Mouse (Mus musculus) limb, embryonic 13.5 days (tissue): ENCODE data around the gene Magi1. TPM values are rescaled to one million over a fixed set of nuclear protein-coding genes. Genes with fewer than 3 reads are reported as not detected.
A peak's percentile ranks its signal among the peaks of the same experiment; 100 is the strongest.

Experiments
- ATAC-seq: fragments of 200-750 bp; cut with Nextera tagmentation; 2 replicates; pipeline ENCODE4 v1.8.0; 2017; ENCODE audit warnings: low read depth, moderate number of reproducible peaks, moderate TSS enrichment; ENCODE audit not compliant: low FRiP score
- H3K27ac ChIP-seq: fragments of 300-500 bp; sonication (generic); 2 replicates; pipeline ENCODE4 v1.5.1; 2015; ENCODE audit warnings: inconsistent platforms, mild to moderate bottlenecking, moderate library complexity
- H3K27me3 ChIP-seq: fragments of 300-500 bp; sonication (generic); 2 replicates; pipeline ENCODE4 v1.6.1; 2015; ENCODE audit warnings: mild to moderate bottlenecking, inconsistent platforms
- H3K36me3 ChIP-seq: fragments of 300-500 bp; sonication (generic); 2 replicates; pipeline ENCODE4 v1.6.1; 2015; ENCODE audit warnings: inconsistent platforms, mild to moderate bottlenecking, moderate library complexity
- H3K4me1 ChIP-seq: fragments of 300-500 bp; sonication (generic); 2 replicates; pipeline ENCODE4 v1.6.1; 2015; ENCODE audit warnings: inconsistent platforms
- H3K4me2 ChIP-seq: fragments of 300-500 bp; sonication (generic); replicated peaks from 2 replicates; pipeline ENCODE4 v1.6.1; 2015; ENCODE audit warnings: inconsistent platforms, mild to moderate bottlenecking, moderate library complexity
- H3K4me3 ChIP-seq: fragments of 300-500 bp; sonication (generic); 2 replicates; pipeline ENCODE4 v1.5.1; 2015; ENCODE audit warnings: moderate library complexity, mild to moderate bottlenecking, inconsistent platforms
- H3K9ac ChIP-seq: fragments of 300-500 bp; sonication (generic); 2 replicates; pipeline ENCODE4 v1.6.1; 2015; ENCODE audit warnings: mild to moderate bottlenecking, inconsistent platforms
- H3K9me3 ChIP-seq: fragments of 300-500 bp; sonication (generic); 2 replicates; pipeline ENCODE4 v1.6.1; 2016; ENCODE audit warnings: inconsistent platforms
- WGBS: fragments of 180-500 bp; shearing (Covaris S2); methylation state at CpG from one replicate; pipeline ENCODE4 v1.1.7; 2015; 5-methylcytosine and 5-hydroxymethylcytosine counted together
- polyA plus RNA-seq: library from polyadenylated mRNA; unstranded; fragments of >200 nt; fragmentation: Nextera tagmentation; extraction: Ambion mirVana; gene quantifications from 2 replicates; pipeline ENCODE4 v1.2.1, GENCODE M21; 2015

Gene Magi1
- polyA plus RNA-seq, 1 experiment from 2014 or later: 13.9 TPM

GRCm38 (mm10) chr6:94282301-94283241 lies 1.1 kb downstream of the Magi1 start:
- Histone ChIP-seq H3K36me3 (no peaks in the 10 kb centered on the region), H3K4me2 (peak overlapping the region; percentile 89), H3K27me3 (0 out of 2 replicates have a peak, but pooled peaks cover 3% of the 10 kb centered on the region), H3K9me3 (peaks cover 2% of the 10 kb centered on the region; the same call in 1 of the 2 replicates), H3K9ac (peak overlapping the region; percentile 86), H3K4me3 (peak overlapping the region; percentile 82), H3K27ac (peak overlapping the region; percentile 99), H3K4me1 (peaks cover 27% of the 10 kb centered on the region)
- no peak; the same call in 1 of the 2 replicates for ATAC-seq
- under 1% methylated on average over 54 of the region's 55 CpGs for WGBS

- WGBS: 5% methylated on average over 17 of the region's 17 CpGs
- Histone ChIP-seq H3K4me3 (peak overlapping the region; percentile 82), H3K36me3 (no peaks in the 10 kb centered on the region), H3K9me3 (no peaks in the 10 kb centered on the region), H3K4me2 (peak overlapping the region; percentile 89), H3K9ac (peak overlapping the region; percentile 86), H3K27me3 (0 out of 2 replicates have a peak, but pooled peaks cover 3% of the 10 kb centered on the region), H3K27ac (no peak overlapping the region), H3K4me1 (peaks cover 27% of the 10 kb centered on the region)
- ATAC-seq: no peak
Observed at GRCm38 (mm10) chr6:94281606-94282280, 2.0 kb downstream of the Magi1 start.

GRCm38 (mm10) chr6:94273941-94274340 lies 9.8 kb downstream of the Magi1 start:
- ATAC-seq: no peak

GRCm38 (mm10) chr6:94270001-94270400 lies 13.7 kb downstream of the Magi1 start:
- Histone ChIP-seq H3K4me3 (no peak overlapping the region), H3K9ac (no peak overlapping the region), H3K36me3 (no peaks in the 10 kb centered on the region), H3K9me3 (no peaks in the 10 kb centered on the region), H3K4me2 (no peak overlapping the region), H3K4me1 (peaks cover 33% of the 10 kb centered on the region), H3K27me3 (no peaks in the 10 kb centered on the region), H3K27ac (no peak overlapping the region)
- no peak for ATAC-seq
- WGBS: 76% methylated on average over 5 of the region's 5 CpGs

More at GRCm38 (mm10) chr6:94273941-94274340, 9.8 kb downstream of the Magi1 start:
- no peak overlapping the region for H3K9ac ChIP-seq
- no peaks in the 10 kb centered on the region for H3K9me3 ChIP-seq
- H3K27me3 ChIP-seq: no peaks in the 10 kb centered on the region
- no peak overlapping the region for H3K4me2 ChIP-seq
- H3K36me3 ChIP-seq: no peaks in the 10 kb centered on the region
- H3K4me1 ChIP-seq: peaks cover 16% of the 10 kb centered on the region; the same call in 1 of the 2 replicates
- WGBS: 86% methylated on average over 3 of the region's 3 CpGs
- no peak overlapping the region for H3K27ac ChIP-seq
- H3K4me3 ChIP-seq: no peak overlapping the region

GRCm38 (mm10) chr6:94269174-94269573 lies 14.5 kb downstream of the Magi1 start:
- Histone ChIP-seq H3K27ac (no peak overlapping the region), H3K4me2 (no peak overlapping the region), H3K4me1 (peaks cover 37% of the 10 kb centered on the region), H3K4me3 (no peak overlapping the region), H3K9ac (no peak overlapping the region), H3K9me3 (no peaks in the 10 kb centered on the region), H3K36me3 (no peaks in the 10 kb centered on the region), H3K27me3 (no peaks in the 10 kb centered on the region)
- no peak for ATAC-seq
- 85% methylated on average over 4 of the region's 4 CpGs for WGBS

GRCm38 (mm10) chr6:94265244-94265935 lies 18.3 kb downstream of the Magi1 start:
- H3K36me3 ChIP-seq: no peaks in the 10 kb centered on the region
- no peak overlapping the region for H3K27ac ChIP-seq
- ATAC-seq: no peak
- H3K27me3 ChIP-seq: no peaks in the 10 kb centered on the region
- no peak overlapping the region for H3K4me2 ChIP-seq
- no peak overlapping the region for H3K4me3 ChIP-seq
- H3K4me1 ChIP-seq: peaks cover 45% of the 10 kb centered on the region
- no peak overlapping the region for H3K9ac ChIP-seq
- WGBS: 46% methylated on average over 3 of the region's 3 CpGs
- no peaks in the 10 kb centered on the region for H3K9me3 ChIP-seq

GRCm38 (mm10) chr6:94264183-94264941 lies 19.4 kb downstream of the Magi1 start:
- 77% methylated on average over 7 of the region's 7 CpGs for whole genome bisulfite sequencing
- H3K4me3 ChIP-seq: no peak overlapping the region
- no peaks in the 10 kb centered on the region for H3K36me3 ChIP-seq
- no peaks in the 10 kb centered on the region for H3K27me3 ChIP-seq
- peaks cover 46% of the 10 kb centered on the region for H3K4me1 ChIP-seq
- no peaks in the 10 kb centered on the region for H3K9me3 ChIP-seq
- H3K4me2 ChIP-seq: no peak overlapping the region
- no peak for ATAC-seq
- H3K9ac ChIP-seq: no peak overlapping the region
- no peak overlapping the region for H3K27ac ChIP-seq

- no peak overlapping the region for H3K27ac ChIP-seq
- no peak overlapping the region for H3K4me2 ChIP-seq
- no peak overlapping the region for H3K4me3 ChIP-seq
- no peaks in the 10 kb centered on the region for H3K27me3 ChIP-seq
- 90% methylated on average over 5 of the region's 5 CpGs for whole genome bisulfite sequencing
- H3K4me1 ChIP-seq: peaks cover 59% of the 10 kb centered on the region
- no peak overlapping the region for H3K9ac ChIP-seq
- H3K9me3 ChIP-seq: no peaks in the 10 kb centered on the region
- no peak for ATAC-seq
- H3K36me3 ChIP-seq: no peaks in the 10 kb centered on the region
Observed at GRCm38 (mm10) chr6:94260831-94261230, 22.9 kb downstream of the Magi1 start.

GRCm38 (mm10) chr6:94259981-94260380 lies 23.7 kb downstream of the Magi1 start:
- Histone ChIP-seq H3K9me3 (no peaks in the 10 kb centered on the region), H3K36me3 (no peaks in the 10 kb centered on the region), H3K4me1 (peaks cover 62% of the 10 kb centered on the region), H3K9ac (no peak overlapping the region), H3K27me3 (no peaks in the 10 kb centered on the region), H3K27ac (no peak overlapping the region), H3K4me3 (no peak overlapping the region), H3K4me2 (no peak overlapping the region)
- ATAC-seq: no peak
- 91% methylated on average over 2 of the region's 2 CpGs for WGBS

- H3K36me3 ChIP-seq: no peaks in the 10 kb centered on the region
Observed at GRCm38 (mm10) chr6:94257831-94258173, 25.9 kb downstream of the Magi1 start.

GRCm38 (mm10) chr6:94256982-94257830 lies 26.5 kb downstream of the Magi1 start:
- H3K27me3 ChIP-seq: no peaks in the 10 kb centered on the region
- no peak overlapping the region for H3K9ac ChIP-seq
- no peak overlapping the region for H3K4me2 ChIP-seq
- H3K9me3 ChIP-seq: no peaks in the 10 kb centered on the region
- H3K27ac ChIP-seq: peak overlapping the region; percentile 22; the same call in 1 of the 2 replicates
- no peaks in the 10 kb centered on the region for H3K36me3 ChIP-seq
- WGBS: 52% methylated on average over 12 of the region's 12 CpGs
- H3K4me3 ChIP-seq: no peak overlapping the region
- peaks cover 55% of the 10 kb centered on the region for H3K4me1 ChIP-seq
- ATAC-seq: no peak

More at GRCm38 (mm10) chr6:94257831-94258173, 25.9 kb downstream of the Magi1 start:
- no peak for ATAC-seq
- Histone ChIP-seq H3K9ac (no peak overlapping the region), H3K27me3 (no peaks in the 10 kb centered on the region), H3K27ac (no peak overlapping the region), H3K4me3 (no peak overlapping the region), H3K4me1 (peaks cover 60% of the 10 kb centered on the region), H3K4me2 (no peak overlapping the region), H3K9me3 (no peaks in the 10 kb centered on the region)
- WGBS: 65% methylated on average over 3 of the region's 3 CpGs
